Mouse (Mus musculus) right cerebral cortex, adult 18-20 months (tissue): ENCODE measurements around the gene Sec24b.

Source experiments
- DNase-seq: peaks from one replicate; pipeline ENCODE4 v3.0.0; 2022; ENCODE audit warnings: mixed read lengths

Gene Sec24b

GRCm38 (mm10) chr3:129969432-129970395 lies 91.6 kb downstream of the Sec24b start, which contains the start of gene Mcub:
TSS of gene Mcub (minus strand) at chr3:129970206.
- no peak for DNase-seq

- no peak for DNase-seq
These were observed 92.3 kb downstream of the Sec24b start for GRCm38 (mm10) chr3:129969031-129969430.

- no peak for DNase-seq
These were observed 93.5 kb downstream of the Sec24b start for GRCm38 (mm10) chr3:129967874-129968273.

GRCm38 (mm10) chr3:129964681-129965080 lies 96.7 kb downstream of the Sec24b start:
- no peak for DNase-seq

GRCm38 (mm10) chr3:129962533-129962932 lies 98.8 kb downstream of the Sec24b start:
- DNase-seq: no peak

- DNase-seq: no peak
These were observed 108.1 kb downstream of the Sec24b start for GRCm38 (mm10) chr3:129953296-129953695.

GRCm38 (mm10) chr3:129949158-129949773 lies 112.1 kb downstream of the Sec24b start:
- no peak for DNase-seq

GRCm38 (mm10) chr3:129948359-129948758 lies 113.0 kb downstream of the Sec24b start:
- peak; percentile 75 for DNase-seq

GRCm38 (mm10) chr3:129946217-129946914 lies 115.0 kb downstream of the Sec24b start:
- DNase-seq: no peak

GRCm38 (mm10) chr3:129943813-129944212 lies 117.5 kb downstream of the Sec24b start:
- no peak for DNase-seq

GRCm38 (mm10) chr3:129941291-129941690 lies 120.1 kb downstream of the Sec24b start:
- DNase-seq: no peak

- no peak for DNase-seq
These were observed 120.6 kb downstream of the Sec24b start for GRCm38 (mm10) chr3:129940780-129941179.

GRCm38 (mm10) chr3:129939058-129939457 lies 122.3 kb downstream of the Sec24b start:
- DNase-seq: no peak

- DNase-seq: no peak
These were observed 123.5 kb downstream of the Sec24b start for GRCm38 (mm10) chr3:129937848-129938247.

GRCm38 (mm10) chr3:129936561-129936960 lies 124.8 kb downstream of the Sec24b start:
- DNase-seq: no peak
